Mouse (Mus musculus): Measurements from ENCODE around the gene Gm4216. TPM values are rescaled to one million over a fixed set of nuclear protein-coding genes. Genes with fewer than 3 reads are reported as not detected.
"Not testable (repeated sequence)": the region's sequence is repeated elsewhere in the genome, so short reads cannot be mapped to it uniquely, and the experiment has no call there.

Gm4216 gene
- total RNA-seq (2015; ENCODE audit: low replicate concordance) (not detected in 2 replicates), total RNA-seq (2017; ENCODE audit: low replicate concordance) (not detected in 2 replicates)

- ATAC-seq (replicated peaks; ENCODE audit: low FRiP score, poor library complexity, severe bottlenecking) = not testable (repeated sequence)
These were observed at the start of gene Gm4216 for GRCm38 (mm10) chr7:23019823-23020222. Gm4216 (minus strand) TSS chr7:23019923.

DNA sequence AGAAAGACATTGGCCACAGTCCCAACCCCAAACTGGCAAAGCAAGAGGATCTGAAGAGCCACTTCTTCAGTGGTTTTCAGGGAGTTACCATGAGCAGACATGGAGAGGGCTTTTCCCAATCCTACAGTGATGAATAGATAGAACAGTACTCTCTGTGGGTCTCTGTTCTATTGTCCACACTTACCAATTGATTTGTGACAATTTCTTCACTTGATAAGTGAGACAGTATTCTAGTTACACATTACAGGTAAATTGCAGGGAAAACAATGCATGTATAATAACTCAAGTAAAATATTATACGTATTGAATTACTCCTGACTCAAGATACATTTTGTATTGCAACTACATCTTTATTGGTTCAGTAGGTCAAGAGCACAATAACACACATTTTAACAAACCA is 47.6 kb upstream of the Gm4216 start, which contains the start of gene Gm8720:
TSS of gene Gm8720 (minus strand) at position 101 of the 400 bp plus-strand sequence.
- ATAC-seq (replicated peaks; ENCODE audit: low FRiP score, poor library complexity, severe bottlenecking) = not testable (repeated sequence)

DNA sequence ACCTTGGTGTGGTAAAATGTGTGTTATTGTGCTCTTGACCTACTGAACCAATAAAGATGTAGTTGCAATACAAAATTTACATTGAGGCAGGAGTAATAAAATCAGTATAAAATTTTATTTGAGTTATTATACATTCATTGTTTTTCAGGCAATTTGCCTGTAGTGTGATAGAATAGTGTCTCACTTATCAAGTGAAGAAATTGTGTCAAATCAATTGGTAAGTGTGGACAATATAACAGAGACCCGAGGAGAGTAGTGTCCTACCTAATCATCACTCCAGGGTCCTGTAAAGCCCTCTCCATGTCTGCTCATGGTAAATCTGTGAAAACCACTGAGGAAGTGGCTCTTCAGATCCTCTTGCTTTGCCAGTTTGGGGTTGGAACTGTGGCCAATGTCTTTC is 35.5 kb upstream of the Gm4216 start, which contains the start of gene Vmn1r163:
TSS of gene Vmn1r163 (plus strand) at position 301 of the 400 bp plus-strand sequence.
- not testable (repeated sequence) for ATAC-seq (replicated peaks; ENCODE audit: low FRiP score, poor library complexity, severe bottlenecking)

GRCm38 (mm10) chr7:22984573-22984972 is 35.1 kb downstream of the Gm4216 start, which contains the start of gene Gm4214:
Gm4214 (minus strand) TSS chr7:22984673.
- ATAC-seq (replicated peaks; ENCODE audit: low FRiP score, poor library complexity, severe bottlenecking) = not testable (repeated sequence)

Other genes starting within 250 kb of the Gm4216 start
- not detected in 2 replicates for gene Vmn1r158, start 229.1 kb downstream of the Gm4216 start, total RNA-seq (2015; ENCODE audit: low replicate concordance)
- gene Vmn1r158, start 229.1 kb downstream of the Gm4216 start, total RNA-seq (2017; ENCODE audit: low replicate concordance) = not detected in 2 replicates
- gene Vmn1r159, start 176.3 kb downstream of the Gm4216 start, total RNA-seq (2015; ENCODE audit: low replicate concordance) = not detected in 2 replicates
- gene Vmn1r159, start 176.3 kb downstream of the Gm4216 start, total RNA-seq (2017; ENCODE audit: low replicate concordance) = not detected in 2 replicates
- gene Vmn1r160, start 148.7 kb downstream of the Gm4216 start, total RNA-seq (2015; ENCODE audit: low replicate concordance) = not detected in 2 replicates
- gene Vmn1r160, start 148.7 kb downstream of the Gm4216 start, total RNA-seq (2017; ENCODE audit: low replicate concordance) = not detected in 2 replicates
- gene Gm4214, start 35.2 kb downstream of the Gm4216 start, total RNA-seq (2015; ENCODE audit: low replicate concordance) = not detected in 2 replicates
- gene Gm4214, start 35.2 kb downstream of the Gm4216 start, total RNA-seq (2017; ENCODE audit: low replicate concordance) = not detected in 2 replicates
- gene Vmn1r163, start 35.6 kb upstream of the Gm4216 start, total RNA-seq (2015; ENCODE audit: low replicate concordance) = not detected in 2 replicates
- gene Vmn1r163, start 35.6 kb upstream of the Gm4216 start, total RNA-seq (2017; ENCODE audit: low replicate concordance) = not detected in 2 replicates
- not detected in 2 replicates for gene Gm8720, start 47.5 kb upstream of the Gm4216 start, total RNA-seq (2015; ENCODE audit: low replicate concordance)
- not detected in 2 replicates for gene Gm8720, start 47.5 kb upstream of the Gm4216 start, total RNA-seq (2017; ENCODE audit: low replicate concordance)
- gene Gm10662, start 124.6 kb upstream of the Gm4216 start, total RNA-seq (2015; ENCODE audit: low replicate concordance) = not detected in 2 replicates
- not detected in 2 replicates for gene Gm10662, start 124.6 kb upstream of the Gm4216 start, total RNA-seq (2017; ENCODE audit: low replicate concordance)
- gene Vmn1r165, start 197.4 kb upstream of the Gm4216 start, total RNA-seq (2015; ENCODE audit: low replicate concordance) = not detected in 2 replicates
- gene Vmn1r165, start 197.4 kb upstream of the Gm4216 start, total RNA-seq (2017; ENCODE audit: low replicate concordance) = not detected in 2 replicates
- not detected in 2 replicates for gene Vmn1r166, start 231.8 kb upstream of the Gm4216 start, total RNA-seq (2015; ENCODE audit: low replicate concordance)
- gene Vmn1r166, start 231.8 kb upstream of the Gm4216 start, total RNA-seq (2017; ENCODE audit: low replicate concordance) = not detected in 2 replicates